Mouse (Mus musculus): ENCODE data around the gene Creld2.

Creld2 gene

DNA sequence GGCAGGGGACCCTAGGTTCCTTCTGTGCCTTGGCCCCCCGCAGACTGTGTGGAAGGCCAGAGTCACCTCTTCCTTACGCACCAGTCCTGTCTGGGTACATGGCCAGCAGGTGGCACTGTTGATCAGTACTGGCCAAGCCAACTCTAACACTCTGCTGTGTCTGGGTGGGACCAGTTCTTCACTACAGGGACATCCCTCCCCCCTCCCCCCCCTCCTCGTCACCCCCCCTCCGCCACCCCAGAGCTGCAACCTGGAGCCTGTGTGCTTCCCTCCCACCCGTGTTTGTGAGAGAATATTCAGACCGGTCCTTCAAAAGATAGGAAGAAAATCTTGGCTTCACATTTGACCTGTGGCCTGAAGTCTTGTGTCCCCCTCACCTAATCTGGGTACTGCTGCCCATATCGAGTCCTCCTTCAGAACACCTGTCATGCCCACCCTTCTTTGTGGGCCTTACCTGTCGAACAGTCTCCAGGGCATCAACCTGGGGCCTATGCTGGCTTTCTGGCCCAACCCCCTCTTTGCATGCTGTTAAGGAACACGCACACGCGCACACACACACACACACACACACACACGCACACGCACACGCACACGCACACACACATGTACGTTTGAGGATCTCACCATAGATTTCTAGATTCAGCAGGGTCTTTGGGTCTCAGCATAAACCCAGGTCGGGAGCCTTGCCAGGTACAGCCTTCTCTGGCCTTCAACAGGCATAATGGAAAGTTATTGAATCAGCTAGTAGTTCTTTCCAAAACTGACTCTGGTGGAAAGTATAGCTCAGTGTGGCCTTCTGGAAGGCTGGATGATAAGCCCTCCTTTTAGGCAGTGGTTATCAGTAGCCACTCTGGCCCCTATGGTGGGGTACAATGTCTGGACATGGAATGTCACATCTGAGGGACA is 9.6 kb downstream of the Creld2 start:
- in situ Hi-C loops (cut with MboI) = loop anchor here (5.0 kb wide), 1 partner anchor 48 kb away; no protein-coding TSS in a partner anchor

DNA sequence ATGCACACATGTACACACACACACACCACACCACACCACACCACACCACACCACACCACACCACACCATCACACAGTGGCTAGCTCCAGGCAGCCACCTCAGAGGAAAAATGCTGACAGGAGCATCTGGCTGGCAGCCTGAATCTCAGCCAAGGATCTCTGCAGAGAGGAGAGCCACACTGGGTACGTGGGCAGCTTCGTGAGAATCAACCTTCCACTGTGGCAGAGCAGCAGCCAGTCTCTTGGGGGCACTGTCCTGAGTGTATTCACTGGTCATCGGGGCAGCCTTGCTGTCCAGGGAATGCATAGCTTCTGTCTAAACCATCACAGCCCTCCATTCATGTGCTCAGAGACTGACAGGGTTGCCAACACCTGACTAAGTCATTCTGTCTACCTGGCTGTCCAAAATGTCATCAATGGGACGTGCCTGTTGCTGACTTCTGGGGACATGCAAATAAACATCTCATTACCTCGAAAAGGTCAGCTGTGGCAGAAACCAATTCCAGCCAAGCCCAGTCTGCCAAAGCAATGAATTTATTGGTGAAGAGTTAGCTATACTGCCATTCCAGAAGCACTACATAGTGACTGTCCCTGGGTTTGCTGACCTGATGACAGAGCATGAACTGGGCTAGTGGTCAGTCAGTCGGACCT is 10.5 kb downstream of the Creld2 start:
- in situ Hi-C loops (cut with MboI) = loop anchor here (5.0 kb wide), 1 partner anchor 47 kb away; no protein-coding TSS in a partner anchor

DNA sequence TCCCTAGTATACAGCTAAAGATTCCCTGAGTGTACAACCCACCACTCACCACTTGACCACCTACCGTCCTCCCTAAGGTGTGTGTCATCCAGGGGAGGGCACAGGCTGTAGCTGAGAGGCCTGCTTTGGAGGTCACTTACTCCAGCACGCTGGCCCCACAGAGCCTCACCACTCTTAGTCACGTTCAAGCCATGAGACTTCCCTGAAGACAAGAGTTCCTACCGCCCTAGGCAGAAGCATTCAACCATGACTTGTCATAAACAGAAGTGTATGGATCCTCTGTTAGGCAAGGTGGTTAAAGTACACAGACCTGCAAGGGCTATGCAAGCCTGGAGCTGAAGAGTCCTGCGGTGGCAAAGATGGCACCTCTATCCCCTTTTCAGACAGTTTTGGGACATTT is 11.2 kb downstream of the Creld2 start:
- in situ Hi-C loops (cut with MboI) = no loop called here

DNA sequence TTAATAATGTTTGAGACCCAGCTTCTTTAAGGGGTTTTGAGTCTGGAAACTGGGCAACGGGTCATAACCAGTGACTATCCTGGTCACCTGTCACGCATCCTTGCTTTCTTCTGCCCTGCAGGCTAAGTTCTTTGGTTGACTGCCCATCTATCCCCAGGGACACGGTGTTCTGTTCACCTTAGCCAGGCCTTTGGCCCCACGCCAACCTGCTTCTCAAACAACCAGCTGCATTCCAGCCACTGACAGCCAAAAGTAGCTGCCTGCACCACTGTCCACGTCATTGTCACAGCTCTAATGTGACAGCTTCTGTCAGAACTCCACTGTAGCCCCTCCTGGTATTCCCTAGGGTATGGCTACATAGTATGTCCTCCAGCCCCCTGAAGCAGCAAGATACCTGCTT is 12.0 kb downstream of the Creld2 start:
- in situ Hi-C loops (cut with MboI) = no loop called here

DNA sequence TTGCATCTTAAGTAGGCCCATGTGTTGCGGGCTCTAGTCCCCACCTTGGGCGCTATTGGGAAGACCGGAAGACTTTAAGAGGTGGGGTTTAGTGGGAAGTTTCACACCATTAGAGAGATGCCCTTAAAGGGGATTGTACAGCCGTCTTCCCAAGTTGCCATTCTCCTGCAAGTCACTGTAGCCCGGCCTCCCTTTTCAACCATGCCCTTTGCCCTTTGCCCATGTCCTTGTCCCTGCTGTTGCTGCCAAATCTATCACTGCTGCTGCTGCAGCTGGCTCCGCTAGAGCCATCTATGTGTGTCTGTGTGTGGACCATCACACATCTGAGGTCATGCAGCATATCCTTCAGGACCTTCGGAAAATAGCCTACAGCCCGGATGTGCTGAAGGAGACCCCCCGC is 13.1 kb downstream of the Creld2 start:
- in situ Hi-C loops (cut with MboI) = no loop called here

DNA sequence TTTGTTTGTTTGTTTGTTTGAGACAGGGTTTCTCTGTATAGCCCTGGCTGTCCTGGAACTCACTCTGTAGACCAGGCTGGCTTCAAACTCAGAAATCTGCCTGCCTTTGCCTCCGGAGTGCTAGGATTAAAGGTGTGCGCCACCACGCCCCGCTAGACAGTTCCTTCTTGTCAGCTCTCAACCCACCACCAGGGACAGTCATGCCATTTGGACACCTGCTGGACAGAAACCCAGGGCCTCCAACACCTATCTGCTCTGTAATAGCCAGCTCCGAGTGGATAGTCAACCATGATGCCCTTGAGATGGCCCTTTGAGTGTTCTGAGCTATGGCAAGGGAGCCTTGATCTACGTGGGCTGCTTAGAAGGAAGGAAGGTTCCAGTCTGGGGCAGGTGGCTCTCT is 16.6 kb downstream of the Creld2 start:
- in situ Hi-C loops (cut with MboI) = no loop called here

DNA sequence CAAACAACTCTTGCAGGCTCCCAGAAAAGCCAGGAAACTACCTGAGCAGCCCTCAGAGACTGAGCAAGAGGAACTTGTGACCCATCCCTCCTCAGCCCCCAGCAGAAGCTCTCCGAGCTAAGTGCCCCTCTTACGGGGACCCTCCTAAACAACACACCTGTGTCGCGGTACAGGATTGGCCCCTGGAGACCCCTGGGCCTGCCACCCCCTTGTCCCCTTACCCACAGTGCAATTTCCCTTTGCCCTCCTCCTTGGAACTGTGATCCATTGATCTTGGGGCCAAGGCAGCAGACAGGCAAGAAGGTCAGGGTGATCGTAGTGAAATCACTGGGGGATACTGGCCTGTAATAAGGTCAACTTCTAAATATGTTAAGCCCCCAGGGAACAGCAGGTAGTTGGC is 17.1 kb downstream of the Creld2 start:
- in situ Hi-C loops (cut with MboI) = no loop called here

DNA sequence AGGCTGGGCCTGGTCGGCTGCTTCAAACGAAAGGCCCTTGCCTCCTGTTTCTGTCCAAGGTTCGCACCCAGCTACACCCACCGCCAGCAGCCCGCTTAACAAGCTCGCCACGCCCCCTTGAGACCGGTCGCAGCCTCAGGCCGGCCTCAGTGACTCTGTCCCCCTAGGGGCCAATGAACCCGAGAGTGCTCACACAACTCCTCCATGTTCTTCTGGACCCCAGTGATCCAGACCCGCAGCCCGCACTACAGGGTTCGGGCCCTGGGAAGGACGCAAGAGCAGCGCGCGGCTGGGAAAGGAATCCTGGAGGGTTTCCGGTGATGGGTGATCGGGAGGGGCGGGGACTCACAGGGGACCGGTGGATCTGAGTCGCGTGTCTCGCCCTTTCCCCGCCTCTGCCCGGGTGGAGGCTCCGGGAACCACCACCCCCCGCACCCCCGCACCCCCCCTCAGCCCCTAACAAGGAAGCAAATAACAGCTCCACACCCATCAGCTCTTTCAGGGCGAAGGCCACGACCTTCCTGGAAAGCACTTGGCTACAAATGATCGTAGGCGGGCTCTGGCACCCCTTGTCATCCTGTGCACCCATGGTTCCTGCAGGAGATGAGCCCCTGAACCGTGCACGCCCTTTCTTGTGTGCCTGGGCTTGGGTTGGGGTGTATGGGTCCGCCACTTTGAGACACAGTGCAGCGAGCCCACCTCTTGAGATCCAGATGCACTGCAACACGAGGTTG is 17.9 kb downstream of the Creld2 start:
- in situ Hi-C loops (cut with MboI) = no loop called here

DNA sequence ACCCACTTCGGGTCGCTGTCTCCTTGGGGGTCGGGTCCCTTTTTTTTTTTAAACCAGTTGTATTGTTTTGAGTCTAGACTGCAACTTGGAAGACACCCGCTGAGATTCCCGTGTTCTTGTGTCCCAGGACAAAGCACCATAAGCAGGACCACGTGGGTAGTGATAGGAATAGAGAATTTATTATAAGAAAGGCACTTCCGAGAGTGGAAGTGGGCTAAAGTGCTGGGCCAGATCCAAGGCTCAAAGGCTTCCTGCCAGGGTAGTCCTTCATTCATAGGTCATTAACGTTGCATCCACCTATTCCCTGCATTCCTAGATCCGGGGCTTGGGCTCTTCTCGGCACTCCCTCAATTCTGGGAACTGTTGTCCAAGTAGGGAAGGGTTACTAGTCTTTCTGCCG is 18.5 kb downstream of the Creld2 start:
- in situ Hi-C loops (cut with MboI) = no loop called here

DNA sequence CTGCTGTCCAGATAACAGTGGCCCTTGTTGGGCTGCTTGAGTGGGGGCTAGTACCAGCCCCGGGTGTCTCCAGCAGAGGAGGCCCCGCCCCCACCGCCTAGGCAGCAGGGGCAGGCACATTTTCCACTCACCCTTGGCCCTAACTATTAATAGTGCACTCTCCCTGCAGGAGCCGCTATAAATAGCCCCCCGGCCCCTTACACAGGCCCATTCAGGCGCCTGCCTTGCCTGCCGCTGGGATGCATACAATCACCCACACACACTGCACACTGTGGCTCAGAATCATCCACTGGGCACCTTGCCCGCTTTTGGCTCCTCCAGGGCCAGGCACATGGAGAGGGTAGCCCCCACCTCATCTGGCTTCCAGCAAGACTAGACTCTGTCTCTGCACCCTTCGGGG is 19.8 kb downstream of the Creld2 start:
- in situ Hi-C loops (cut with MboI) = no loop called here

DNA sequence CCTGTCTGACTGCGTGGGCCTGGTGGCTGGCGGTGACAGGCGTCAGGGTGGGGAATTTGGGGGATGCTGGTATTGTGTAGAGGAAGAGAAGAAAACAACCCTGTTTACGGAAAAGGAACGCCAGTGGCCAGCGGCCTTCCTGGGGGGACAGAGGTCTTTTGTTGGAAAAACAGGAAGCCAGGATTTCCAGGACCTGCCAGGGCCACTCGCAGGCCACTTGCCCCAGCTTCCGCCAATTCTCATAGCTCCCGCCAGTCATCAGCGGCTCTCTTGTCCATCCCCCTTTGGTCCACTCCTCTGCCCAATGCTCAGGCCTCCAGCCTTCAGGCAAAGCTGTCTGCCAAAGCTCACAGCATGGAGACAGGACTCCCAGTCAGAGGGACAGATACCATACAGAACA is 20.7 kb downstream of the Creld2 start:
- in situ Hi-C loops (cut with MboI) = no loop called here

DNA sequence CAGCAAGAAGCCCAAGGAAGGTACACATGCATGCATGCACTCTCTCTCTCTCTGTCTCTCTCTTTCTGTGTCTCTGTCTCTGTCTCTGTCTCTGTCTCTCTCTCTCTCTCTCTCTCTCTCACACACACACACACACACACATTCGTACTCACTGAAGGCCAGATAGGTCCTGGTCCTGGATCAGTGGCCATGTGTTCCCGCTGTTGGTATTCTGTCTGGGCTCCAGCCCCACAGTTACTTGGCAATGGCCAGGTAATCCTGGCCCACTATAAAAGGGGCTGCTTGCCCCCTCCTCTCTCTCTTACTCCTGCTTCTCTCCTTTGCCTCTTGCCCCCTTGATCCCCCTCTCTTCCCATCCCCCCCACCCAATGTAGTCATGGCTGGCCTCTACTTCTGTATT is 21.7 kb downstream of the Creld2 start:
- in situ Hi-C loops (cut with MboI) = no loop called here

DNA sequence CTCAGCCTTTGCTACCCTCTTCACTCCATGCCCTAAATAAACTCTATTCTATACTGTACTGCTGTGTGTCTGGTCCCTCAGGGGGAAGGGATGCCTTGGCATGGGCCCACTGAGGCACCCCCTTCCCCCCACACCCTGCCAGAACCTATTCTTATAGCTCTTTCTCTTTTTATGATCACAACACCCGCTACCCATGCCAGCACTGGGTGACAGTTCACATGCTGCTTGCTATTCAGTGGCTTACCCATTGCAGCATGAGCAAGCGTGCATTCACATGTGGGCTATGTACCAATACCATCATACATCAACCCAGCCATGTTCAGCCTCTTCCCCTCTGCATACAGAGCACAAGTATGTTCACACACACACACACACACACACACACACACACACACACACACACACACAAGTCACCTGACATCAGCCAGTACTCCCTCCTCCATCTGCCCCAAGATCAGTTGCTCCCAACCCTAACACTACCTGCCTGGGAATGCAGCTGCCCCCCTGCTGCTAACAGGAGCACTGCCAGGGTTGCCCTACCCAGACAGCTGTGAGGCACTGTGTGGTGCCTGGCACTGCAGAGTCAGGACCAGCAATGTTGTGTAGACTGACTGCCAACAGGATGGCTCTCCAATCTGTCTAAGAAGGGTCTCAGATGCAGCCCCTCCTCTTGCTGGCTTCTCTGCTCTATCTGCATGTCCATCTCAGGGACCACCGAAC is 22.3 kb downstream of the Creld2 start:
- in situ Hi-C loops (cut with MboI) = no loop called here

DNA sequence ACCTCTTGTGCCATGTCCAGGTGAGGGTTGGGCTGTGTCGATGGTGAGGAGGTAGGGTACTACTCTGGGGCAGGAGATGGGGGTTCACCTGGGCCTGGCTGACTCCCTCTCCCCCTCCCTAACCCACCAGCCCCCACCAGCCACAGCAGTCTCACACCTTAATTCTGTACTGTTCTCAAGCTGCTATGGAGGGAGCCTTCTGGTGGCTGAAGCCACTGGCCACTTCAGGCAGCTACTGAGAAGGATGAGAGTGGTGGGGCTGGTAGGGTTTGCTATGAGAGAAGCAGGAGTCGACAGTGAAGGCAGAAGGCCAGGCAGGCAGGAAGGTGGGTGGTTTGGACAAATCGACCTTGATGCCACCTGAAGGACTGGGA is 22.8 kb downstream of the Creld2 start:
- in situ Hi-C loops (cut with MboI) = no loop called here

DNA sequence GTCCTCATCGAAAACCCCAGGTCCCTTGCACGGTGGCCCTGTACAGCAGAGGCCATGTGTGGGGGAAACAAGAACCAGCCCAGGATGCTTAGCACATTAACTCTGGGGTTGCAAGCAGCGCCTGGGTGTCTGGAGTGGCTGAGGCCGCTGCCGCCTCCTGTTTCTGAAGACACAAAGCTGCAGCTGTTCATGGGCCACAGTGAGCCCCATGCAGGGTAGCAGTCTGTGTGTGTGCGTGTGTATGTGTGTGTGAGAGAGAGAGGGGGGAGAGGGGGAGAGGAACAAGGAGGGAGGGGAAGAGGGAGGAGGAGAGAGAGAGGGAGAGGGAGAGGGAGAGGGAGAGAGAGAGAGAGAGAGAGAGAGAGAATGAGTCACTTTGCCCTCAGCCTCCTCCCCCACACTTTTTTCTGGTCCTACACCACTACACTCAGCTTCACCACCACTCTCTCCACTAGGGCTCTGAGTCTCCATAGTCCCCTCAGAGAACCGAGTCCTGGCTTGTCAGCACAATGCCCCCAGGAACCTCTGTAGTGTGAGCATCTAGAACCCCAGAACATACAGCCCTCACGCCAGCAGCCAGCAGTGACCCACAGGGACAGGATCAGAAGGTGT is 24.1 kb downstream of the Creld2 start:
- in situ Hi-C loops (cut with MboI) = no loop called here

DNA sequence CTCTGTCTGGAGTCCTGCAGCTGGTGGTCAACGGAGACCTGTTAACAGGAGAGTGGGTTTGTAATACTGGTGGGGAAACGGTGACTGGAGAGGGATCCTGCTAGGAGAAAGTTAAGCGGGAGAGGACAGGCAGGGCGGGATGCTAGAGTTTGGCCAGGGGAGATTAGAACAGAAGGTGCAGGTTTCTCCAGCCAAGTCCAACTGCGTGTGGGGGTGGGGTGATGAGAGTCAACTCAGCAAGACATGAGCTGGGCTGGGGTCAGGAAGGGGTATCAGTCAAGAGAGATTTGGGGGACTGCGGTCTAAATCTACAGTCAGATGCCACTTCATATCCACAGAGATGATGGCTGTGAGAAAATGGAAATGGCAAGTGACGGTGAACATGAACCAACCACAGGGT is 25.5 kb downstream of the Creld2 start:
- in situ Hi-C loops (cut with MboI) = no loop called here

DNA sequence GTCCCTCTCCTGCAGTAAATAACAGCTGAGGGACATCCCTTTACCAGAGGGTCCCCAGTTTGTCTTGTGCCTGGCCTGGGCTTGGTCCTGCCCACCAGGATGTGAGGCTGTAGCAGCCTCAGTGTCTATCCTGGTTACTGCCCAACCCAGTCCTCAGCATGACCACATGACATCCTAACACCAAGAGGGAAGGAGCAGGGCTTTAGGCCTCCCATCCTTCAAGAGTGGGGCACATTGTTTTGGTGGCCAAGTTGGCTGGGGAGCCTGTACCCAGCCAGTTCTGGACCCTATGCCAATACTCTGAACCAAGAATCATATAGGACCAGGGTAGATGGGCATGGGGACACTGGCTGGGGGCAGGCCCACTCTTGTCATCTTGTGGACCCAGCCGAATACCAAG is 29.2 kb downstream of the Creld2 start:
- in situ Hi-C loops (cut with MboI) = no loop called here

DNA sequence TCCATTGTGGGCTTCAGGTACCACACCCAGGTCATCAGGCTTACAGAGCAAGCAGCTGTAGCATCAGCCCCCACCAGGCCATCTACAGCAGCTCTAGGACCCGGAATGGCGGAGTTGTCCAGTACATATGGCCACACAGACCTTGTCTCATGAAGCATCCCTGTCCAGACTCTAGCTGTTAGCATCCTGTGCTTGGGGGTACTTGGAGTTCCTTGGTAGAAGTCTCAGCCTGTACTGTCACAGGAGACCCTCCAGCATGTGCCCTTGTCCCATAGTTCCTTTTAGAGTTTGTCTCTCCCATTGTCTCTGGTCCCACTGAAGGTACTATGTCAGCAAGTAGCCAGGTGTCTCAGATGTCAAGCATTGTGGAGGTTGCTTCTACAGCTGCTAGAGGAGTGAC is 30.2 kb downstream of the Creld2 start:
- in situ Hi-C loops (cut with MboI) = no loop called here

DNA sequence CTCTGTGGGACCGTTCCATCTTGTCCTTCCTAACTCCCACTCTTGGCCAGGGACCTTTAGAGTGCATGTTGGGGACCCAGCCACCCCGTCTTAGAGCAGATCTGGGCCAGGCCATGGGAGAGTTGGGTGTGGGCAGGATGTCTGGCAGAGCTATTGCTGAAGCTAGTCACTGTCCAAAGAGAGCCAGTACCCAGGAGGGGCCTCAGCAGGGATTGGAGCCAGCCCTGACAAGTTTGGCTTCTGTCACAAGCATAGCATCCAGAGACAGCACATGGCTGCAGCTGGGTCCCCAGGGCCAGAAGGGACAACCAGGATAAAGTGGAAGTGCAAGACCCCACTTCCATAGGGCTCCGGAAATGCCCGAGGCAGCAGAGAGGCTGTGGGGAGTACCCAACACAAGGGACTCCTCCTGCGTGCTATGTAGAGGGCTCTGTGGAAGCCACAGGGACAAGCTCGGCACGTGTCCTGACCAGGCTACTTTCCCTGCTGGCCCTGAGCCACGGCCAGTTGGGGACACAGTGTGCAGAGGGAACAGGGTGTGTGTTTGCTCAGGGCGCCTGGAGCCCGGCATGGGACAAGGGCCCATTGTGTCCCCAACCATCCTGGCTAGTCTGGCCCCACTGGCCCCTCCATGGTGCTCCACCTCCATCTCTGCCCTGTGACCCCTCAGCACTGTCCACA is 30.8 kb downstream of the Creld2 start:
- in situ Hi-C loops (cut with MboI) = no loop called here

DNA sequence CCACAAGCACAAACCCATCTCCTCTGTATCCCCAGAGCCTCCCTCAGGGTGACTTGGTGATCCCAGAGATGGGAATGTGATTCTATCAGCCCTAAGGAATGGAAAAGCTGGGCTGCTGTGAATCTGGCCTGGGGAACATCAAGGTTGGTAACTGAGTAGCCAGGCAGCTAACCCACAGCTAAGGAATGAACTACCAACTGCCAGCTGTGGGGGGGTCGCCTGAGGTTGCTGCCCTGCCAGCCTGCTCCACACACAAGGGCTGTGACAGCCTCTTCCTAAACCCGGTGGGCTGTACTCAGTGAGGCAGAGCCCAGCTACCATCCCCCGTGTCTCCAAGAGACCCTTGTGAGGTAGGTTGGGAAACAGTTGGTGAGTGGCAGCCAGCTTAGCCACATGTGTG is 31.6 kb downstream of the Creld2 start:
- in situ Hi-C loops (cut with MboI) = no loop called here

DNA sequence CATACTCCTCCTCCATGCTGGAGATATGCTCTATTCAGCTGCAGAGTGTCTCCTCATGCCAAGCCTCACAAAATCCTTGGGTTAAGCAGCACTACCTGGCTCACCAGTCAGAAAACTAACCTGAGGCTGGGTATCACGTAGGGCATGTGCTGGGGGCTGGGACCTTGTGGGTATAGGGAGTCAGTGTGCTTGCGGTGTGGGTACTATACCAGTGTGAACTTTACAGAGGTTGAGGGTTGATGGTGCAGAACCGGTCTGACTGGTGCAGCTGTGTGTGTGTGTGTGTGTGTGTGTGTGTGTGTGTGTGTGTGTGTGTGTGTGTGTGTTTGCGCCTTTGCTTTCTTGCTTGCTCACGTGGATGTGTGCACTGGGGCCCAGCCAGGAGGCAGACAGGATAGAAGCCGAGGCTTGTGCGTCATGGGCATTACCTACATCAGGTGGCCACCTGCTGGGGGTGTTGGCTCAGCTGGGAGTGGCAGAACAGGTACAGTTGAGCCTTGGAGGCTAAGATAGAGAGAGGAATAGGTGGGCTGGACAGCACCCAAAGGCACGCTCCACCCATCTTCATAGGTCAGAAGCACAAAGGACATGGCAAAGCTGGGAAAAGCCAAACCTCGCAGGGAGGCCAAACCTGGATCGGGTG is 32.2 kb downstream of the Creld2 start:
- in situ Hi-C loops (cut with MboI) = no loop called here
